ENCODE assay signal across 19 mouse cellular contexts in the genomic region with DNA sequence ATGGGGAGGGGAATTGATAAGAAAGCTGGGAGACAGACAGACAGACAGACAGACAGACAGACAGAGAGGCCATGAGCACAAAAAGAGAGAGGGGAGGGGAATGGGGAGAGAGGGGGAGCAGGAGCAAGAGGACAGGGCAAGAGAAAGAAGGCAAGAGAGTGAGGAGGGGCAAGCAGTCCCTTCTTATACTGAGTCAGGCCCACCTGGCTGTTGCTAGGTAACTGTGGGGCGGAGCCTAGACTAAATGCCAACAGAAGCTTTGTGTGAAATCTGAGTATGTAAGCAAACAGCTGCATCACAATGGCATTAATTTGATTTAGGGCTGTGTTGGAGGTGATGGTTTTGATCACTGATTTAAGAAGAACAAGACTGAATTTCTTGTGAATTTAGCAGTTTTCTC.
DNase-seq lines count a peak whose midpoint lies in the region; ATAC-seq lines count a peak whose summit lies in the region.
"Had no signal": no experiment of that assay in that cellular context is flagged by ENCODE, and none has a peak within 500 bp of the region (broad histone marks: within the 10 kb centered on the region; RNA-seq: fewer than 3 reads in every experiment).

No protein-coding gene starts in this region.

- no peak overlapping the region for H3K4me2 ChIP-seq in forebrain, embryonic 11.5 days (ENCODE audit: low read depth, low read length, severe bottlenecking)
- H3K4me2 ChIP-seq in forebrain, embryonic 16.5 days (ENCODE audit: low read length), result no peak overlapping the region
- no peak overlapping the region for H3K4me2 ChIP-seq in midbrain, embryonic 11.5 days
- H3K4me2 ChIP-seq in midbrain, embryonic 16.5 days (ENCODE audit: low read length), result no peak overlapping the region
- no peak overlapping the region for H3K4me2 ChIP-seq in embryonic facial prominence, embryonic 14.5 days (ENCODE audit: low read depth, low read length)
- H3K4me2 ChIP-seq in intestine, embryonic 16.5 days (ENCODE audit: low read depth, low read length), result no peak overlapping the region
- H3K4me2 ChIP-seq: hindbrain, embryonic 12.5 days had no signal

- no peaks in the 10 kb centered on the region for H3K4me1 ChIP-seq in forebrain, embryonic 11.5 days (replicated peaks; ENCODE audit: control insufficient read depth, insufficient read depth, low read length)
- H3K4me1 ChIP-seq in forebrain, embryonic 16.5 days (replicated peaks; ENCODE audit: control insufficient read depth, insufficient read depth, low read length), result no peaks in the 10 kb centered on the region
- no peaks in the 10 kb centered on the region for H3K4me1 ChIP-seq in midbrain, embryonic 11.5 days (ENCODE audit: control insufficient read depth, insufficient read depth, low read length)
- no peaks in the 10 kb centered on the region for H3K4me1 ChIP-seq in midbrain, embryonic 16.5 days (ENCODE audit: control insufficient read depth, insufficient read depth, low read length)
- H3K4me1 ChIP-seq in embryonic facial prominence, embryonic 14.5 days (ENCODE audit: control insufficient read depth, insufficient read depth, low read length), result no peaks in the 10 kb centered on the region
- no peaks in the 10 kb centered on the region for H3K4me1 ChIP-seq in intestine, embryonic 16.5 days (ENCODE audit: control insufficient read depth, insufficient read depth, low read length)
- H3K4me1 ChIP-seq: hindbrain, embryonic 12.5 days had no signal

- H3K4me3 ChIP-seq in forebrain, embryonic 11.5 days (ENCODE audit: low read depth, low read length), result no peak overlapping the region
- no peak overlapping the region for H3K4me3 ChIP-seq in forebrain, embryonic 16.5 days (replicated peaks; ENCODE audit: low read length)
- H3K4me3 ChIP-seq in midbrain, embryonic 11.5 days (ENCODE audit: low read depth, low read length), result no peak overlapping the region
- H3K4me3 ChIP-seq in midbrain, embryonic 16.5 days (ENCODE audit: low read depth, low read length), result no peak overlapping the region
- no peak overlapping the region for H3K4me3 ChIP-seq in embryonic facial prominence, embryonic 14.5 days (ENCODE audit: low read depth, low read length)
- no peak overlapping the region for H3K4me3 ChIP-seq in intestine, embryonic 16.5 days (ENCODE audit: low read length)
- H3K4me3 ChIP-seq: hindbrain, embryonic 12.5 days had no signal

- H3K9me3 ChIP-seq in forebrain, embryonic 11.5 days (ENCODE audit: control insufficient read depth, low read length), result no peaks in the 10 kb centered on the region
- no peaks in the 10 kb centered on the region for H3K9me3 ChIP-seq in forebrain, embryonic 16.5 days (ENCODE audit: control insufficient read depth, low read length)
- H3K9me3 ChIP-seq in midbrain, embryonic 11.5 days (ENCODE audit: control insufficient read depth, low read length), result no peaks in the 10 kb centered on the region
- H3K9me3 ChIP-seq in midbrain, embryonic 16.5 days (replicated peaks; ENCODE audit: control insufficient read depth, low read length, poor library complexity, severe bottlenecking), result no peaks in the 10 kb centered on the region
- no peaks in the 10 kb centered on the region for H3K9me3 ChIP-seq in embryonic facial prominence, embryonic 14.5 days (ENCODE audit: control insufficient read depth, low read length)
- no peaks in the 10 kb centered on the region for H3K9me3 ChIP-seq in intestine, embryonic 16.5 days (ENCODE audit: control insufficient read depth, low read length)
- H3K9me3 ChIP-seq: hindbrain, embryonic 12.5 days had no signal

- H3K36me3 ChIP-seq in forebrain, embryonic 11.5 days (ENCODE audit: control insufficient read depth, insufficient read depth, low read length), result no peaks in the 10 kb centered on the region
- H3K36me3 ChIP-seq in forebrain, embryonic 16.5 days (ENCODE audit: control insufficient read depth, insufficient read depth), result no peaks in the 10 kb centered on the region
- no peaks in the 10 kb centered on the region for H3K36me3 ChIP-seq in midbrain, embryonic 11.5 days (ENCODE audit: control insufficient read depth, insufficient read depth, low read length)
- no peaks in the 10 kb centered on the region for H3K36me3 ChIP-seq in midbrain, embryonic 16.5 days (ENCODE audit: control insufficient read depth, insufficient read depth, low read length)
- no peaks in the 10 kb centered on the region for H3K36me3 ChIP-seq in embryonic facial prominence, embryonic 14.5 days (ENCODE audit: control insufficient read depth, insufficient read depth, low read length)
- no peaks in the 10 kb centered on the region for H3K36me3 ChIP-seq in intestine, embryonic 16.5 days (ENCODE audit: control insufficient read depth, insufficient read depth, low read length)
- H3K36me3 ChIP-seq: hindbrain, embryonic 12.5 days had no signal

- H3K27me3 ChIP-seq in forebrain, embryonic 11.5 days (ENCODE audit: control insufficient read depth, insufficient read depth, low read length), result no peaks in the 10 kb centered on the region
- H3K27me3 ChIP-seq in forebrain, embryonic 16.5 days (replicated peaks; ENCODE audit: control insufficient read depth, insufficient read depth, low read length), result no peaks in the 10 kb centered on the region
- no peaks in the 10 kb centered on the region for H3K27me3 ChIP-seq in midbrain, embryonic 11.5 days (ENCODE audit: control insufficient read depth, insufficient read depth, low read length)
- no peaks in the 10 kb centered on the region for H3K27me3 ChIP-seq in midbrain, embryonic 16.5 days (ENCODE audit: control insufficient read depth, insufficient read depth, low read depth, low read length)
- no peaks in the 10 kb centered on the region for H3K27me3 ChIP-seq in embryonic facial prominence, embryonic 14.5 days (replicated peaks; ENCODE audit: control insufficient read depth, insufficient read depth, low read length)
- no peaks in the 10 kb centered on the region for H3K27me3 ChIP-seq in intestine, embryonic 16.5 days (replicated peaks; ENCODE audit: control insufficient read depth, insufficient read depth, low read length)
- H3K27me3 ChIP-seq: CH12.LX; hindbrain, embryonic 12.5 days had no signal

- 32% methylated on average over 1 of the region's 1 CpGs for WGBS in forebrain, embryonic 11.5 days
- 38% methylated on average over 1 of the region's 1 CpGs for WGBS in forebrain, embryonic 16.5 days
- 46% methylated on average over 1 of the region's 1 CpGs for WGBS in midbrain, embryonic 11.5 days
- 61% methylated on average over 1 of the region's 1 CpGs for WGBS in midbrain, embryonic 16.5 days
- WGBS in embryonic facial prominence, embryonic 14.5 days, result 57% methylated on average over 1 of the region's 1 CpGs
- 42% methylated on average over 1 of the region's 1 CpGs for WGBS in intestine, embryonic 16.5 days

- H3K9ac ChIP-seq in forebrain, embryonic 11.5 days (ENCODE audit: low read length), result no peak overlapping the region
- H3K9ac ChIP-seq in forebrain, embryonic 16.5 days (replicated peaks; ENCODE audit: low read depth, low read length), result no peak overlapping the region
- no peak overlapping the region for H3K9ac ChIP-seq in midbrain, embryonic 11.5 days (ENCODE audit: low read length)
- no peak overlapping the region for H3K9ac ChIP-seq in midbrain, embryonic 16.5 days (ENCODE audit: low read depth, low read length)
- no peak overlapping the region for H3K9ac ChIP-seq in embryonic facial prominence, embryonic 14.5 days (ENCODE audit: low read depth, low read length)
- H3K9ac ChIP-seq in intestine, embryonic 16.5 days (ENCODE audit: low read depth, low read length), result no peak overlapping the region
- H3K9ac ChIP-seq: hindbrain, embryonic 12.5 days had no signal

- H3K27ac ChIP-seq in forebrain, embryonic 11.5 days (ENCODE audit: low read depth, low read length), result no peak overlapping the region
- no peak overlapping the region for H3K27ac ChIP-seq in forebrain, embryonic 16.5 days (ENCODE audit: low read length)
- no peak overlapping the region for H3K27ac ChIP-seq in midbrain, embryonic 11.5 days (ENCODE audit: low read depth, low read length)
- H3K27ac ChIP-seq in midbrain, embryonic 16.5 days (ENCODE audit: low read length), result no peak overlapping the region
- H3K27ac ChIP-seq in embryonic facial prominence, embryonic 14.5 days (replicated peaks; ENCODE audit: low read depth, low read length), result no peak overlapping the region
- H3K27ac ChIP-seq in intestine, embryonic 16.5 days (ENCODE audit: low read length), result no peak overlapping the region
- H3K27ac ChIP-seq: hindbrain, embryonic 12.5 days; stomach, postnatal 0 days had no signal

- peak; percentile 73 for ATAC-seq in forebrain, embryonic 11.5 days (replicated peaks; ENCODE audit: low FRiP score)
- no peak for ATAC-seq in forebrain, embryonic 16.5 days
- ATAC-seq in midbrain, embryonic 11.5 days (ENCODE audit: low FRiP score), result peak; percentile 71
- no peak for ATAC-seq in midbrain, embryonic 16.5 days
- ATAC-seq in embryonic facial prominence, embryonic 14.5 days (ENCODE audit: low read depth), result peak; percentile 79; the same call in 1 of the 2 replicates
- ATAC-seq in intestine, embryonic 16.5 days, result no peak

- no peak for DNase-seq in forebrain, embryonic 11.5 days (ENCODE audit: low spot score)
- DNase-seq in midbrain, embryonic 11.5 days (ENCODE audit: low spot score, missing footprints), result peak; percentile 75
- peak; percentile 28 for DNase-seq in R1 (ENCODE audit: low read depth, low spot score)
- DNase-seq in embryonic facial prominence, embryonic 14.5 days (ENCODE audit: low spot score), result peak; percentile 20
- DNase-seq in cerebellum, postnatal 25 days, result no peak
- DNase-seq: adrenal gland, postnatal 10 days; cerebellum, adult 18-20 months; gastrocnemius, postnatal 25 days; kidney, adult 18-20 months; layer of hippocampus, postnatal 36 days; lung, adult 2 months; lung, postnatal 4 days; right cerebral cortex, postnatal 25 days had no signal

Comparison
In these comparisons a context has a peak if more than half of its experiments do, and no peak if none do; other contexts are left out.
1. ATAC-seq: peak in forebrain, embryonic 11.5 days (single experiment), midbrain, embryonic 11.5 days (single experiment) and embryonic facial prominence, embryonic 14.5 days (single experiment); none in forebrain, embryonic 16.5 days (single experiment), midbrain, embryonic 16.5 days (single experiment) and intestine, embryonic 16.5 days (single experiment).
2. DNase-seq: peak in midbrain, embryonic 11.5 days (single experiment), R1 (single experiment) and embryonic facial prominence, embryonic 14.5 days (single experiment); none in forebrain, embryonic 11.5 days (single experiment) and cerebellum, postnatal 25 days (0 of 2).